Mouse (Mus musculus) embryonic fibroblast, embryonic 13.5 days (primary cell): ENCODE data around the gene Mrpl24.

Experiments
- CTCF ChIP-seq: IDR thresholded peaks from 2 replicates; pipeline ENCODE4 v1.5.1; 2011; ENCODE audit warnings: mild to moderate bottlenecking, control low read depth, low read length, moderate library complexity, borderline replicate concordance; ENCODE audit not compliant: insufficient read depth
- POLR2A ChIP-seq: IDR thresholded peaks from 2 replicates; pipeline ENCODE4 v1.6.1; 2011; ENCODE audit warnings: low read depth, mild to moderate bottlenecking, control low read depth, low read length, moderate library complexity

DNA sequence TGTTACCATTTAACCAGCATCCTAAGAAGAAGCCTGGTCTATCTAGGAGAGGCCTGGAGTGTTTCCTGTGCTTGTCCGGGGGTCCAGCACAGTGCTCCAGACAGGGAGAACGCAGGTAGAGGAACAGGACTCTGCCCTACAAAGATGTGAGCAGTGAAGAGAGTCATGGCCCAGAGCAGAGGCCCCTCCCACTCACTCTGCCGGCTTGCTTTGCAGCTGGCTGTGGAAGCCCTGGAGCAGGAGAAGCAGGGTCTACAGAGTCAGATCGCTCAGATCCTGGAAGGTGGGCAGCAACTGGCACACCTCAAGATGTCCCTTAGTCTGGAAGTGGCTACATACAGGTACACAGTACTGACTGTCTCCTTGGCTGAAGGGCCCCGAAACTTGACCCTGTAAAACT lies 53.5 kb downstream of the Mrpl24 start:
- TF ChIP-seq CTCF (no peak), POLR2A (no peak)
